Mouse (Mus musculus) CH12.LX (cell line): Measurements from ENCODE around the gene Zfp689. TPM values are rescaled to one million over a fixed set of nuclear protein-coding genes. Genes with fewer than 3 reads are reported as not detected.
"Not testable (repeated sequence)": the region's sequence is repeated elsewhere in the genome, so short reads cannot be mapped to it uniquely, and the experiment has no call there.

Source experiments
- DNase-seq: peaks from one replicate; pipeline ENCODE4 v3.0.0-alpha.2; 2013; ENCODE audit errors: extremely low read depth
- H3K27ac ChIP-seq: 2 replicates; pipeline ENCODE4 v1.5.1; 2012; ENCODE audit warnings: low read depth, mild to moderate bottlenecking, control low read depth, moderate library complexity; ENCODE audit not compliant: insufficient read depth
- H3K27me3 ChIP-seq: replicated peaks from 2 replicates; pipeline ENCODE3; 2012; ENCODE audit warnings: inconsistent platforms
- H3K36me3 ChIP-seq, 2 experiments: replicated peaks in 1 of 2; 2 replicates each; pipeline versions ENCODE3 to v1.6.1; 2012; ENCODE audit warnings: inconsistent platforms in 1 of 2, low read length in 1 of 2, mild to moderate bottlenecking in 1 of 2, mixed read lengths in 1 of 2, moderate library complexity in 1 of 2; ENCODE audit not compliant: control insufficient read depth in 1 of 2, insufficient read depth in 1 of 2
- H3K4me1 ChIP-seq, 2 experiments: 2 replicates each; pipeline ENCODE4 v1.6.1; 2012; ENCODE audit warnings: inconsistent platforms in 1 of 2, moderate library complexity in 1 of 2; ENCODE audit not compliant: insufficient read depth in 2 of 2, control insufficient read depth in 1 of 2
- H3K4me2 ChIP-seq: 2 replicates; pipeline ENCODE4 v1.6.1; 2012; ENCODE audit warnings: low read depth, mild to moderate bottlenecking, control low read depth; ENCODE audit not compliant: poor library complexity, insufficient read depth, severe bottlenecking
- H3K4me3 ChIP-seq, 3 experiments: fragments of 150-350 bp in 1 of 3; sonication (generic) in 1 of 3; replicated peaks in 1 of 3; 2 replicates each; pipeline versions ENCODE3 to v1.5.1; 2011 to 2012; ENCODE audit warnings: low read depth in 2 of 3, low read length in 2 of 3, mild to moderate bottlenecking in 2 of 3, moderate library complexity in 2 of 3, control low read depth in 1 of 3, improper control_type of control experiment in 1 of 3, inconsistent platforms in 1 of 3, mixed read lengths in 1 of 3; ENCODE audit not compliant: poor library complexity in 1 of 3
- H3K79me2 ChIP-seq: replicated peaks from 2 replicates; pipeline ENCODE4 v1.6.1; 2012; ENCODE audit warnings: mild to moderate bottlenecking, moderate library complexity; ENCODE audit not compliant: control insufficient read depth, poor library complexity, insufficient read depth, severe bottlenecking; ENCODE audit errors: extremely low read depth
- H3K9ac ChIP-seq: 2 replicates; pipeline ENCODE4 v1.6.1; 2012; ENCODE audit warnings: low read depth, mild to moderate bottlenecking, control low read depth, moderate library complexity; ENCODE audit not compliant: insufficient read depth
- H3K9me3 ChIP-seq: replicated peaks from 2 replicates; pipeline ENCODE3; 2012; ENCODE audit warnings: low read length, inconsistent platforms, mixed read lengths
- BHLHE40 ChIP-seq: IDR thresholded peaks from 2 replicates; pipeline ENCODE4 v1.6.1; 2011; ENCODE audit warnings: mild to moderate bottlenecking, low read depth, low read length, improper control_type of control experiment
- CHD1 ChIP-seq: IDR thresholded peaks from 2 replicates; pipeline ENCODE4 v1.6.1; 2012; ENCODE audit warnings: low read depth, low read length, improper control_type of control experiment, inconsistent platforms
- CHD2 ChIP-seq: IDR thresholded peaks from 2 replicates; pipeline ENCODE4 v1.6.1; 2011; ENCODE audit warnings: low read length, improper control_type of control experiment
- CTCF ChIP-seq, 2 experiments: IDR thresholded peaks in 1 of 2; conservative IDR thresholded peaks in 1 of 2; 2 replicates each; pipeline ENCODE4 v1.5.1; 2011 to 2012; ENCODE audit warnings: low read depth in 2 of 2, low read length in 2 of 2, improper control_type of control experiment in 1 of 2, inconsistent platforms in 1 of 2, mild to moderate bottlenecking in 1 of 2, moderate library complexity in 1 of 2
- ELF1 ChIP-seq: IDR thresholded peaks from 2 replicates; pipeline ENCODE4 v1.6.1; 2014; ENCODE audit warnings: low read depth, mild to moderate bottlenecking, inconsistent platforms, low read length, improper control_type of control experiment
- EP300 ChIP-seq: IDR thresholded peaks from 2 replicates; pipeline ENCODE4 v1.6.1; 2011; ENCODE audit warnings: low read length, improper control_type of control experiment
- ETS1 ChIP-seq: conservative IDR thresholded peaks from 2 replicates; pipeline ENCODE4 v1.6.1; 2012; ENCODE audit warnings: low read depth, mild to moderate bottlenecking, inconsistent platforms, low read length, improper control_type of control experiment, moderate library complexity
- GABPA ChIP-seq: IDR thresholded peaks from 2 replicates; pipeline ENCODE4 v1.6.1; 2012; ENCODE audit warnings: low read depth, low read length, improper control_type of control experiment, inconsistent platforms; ENCODE audit not compliant: insufficient replicate concordance
- JUND ChIP-seq: conservative IDR thresholded peaks from 2 replicates; pipeline ENCODE4 v1.6.1; 2011; ENCODE audit warnings: low read depth, low read length, improper control_type of control experiment
- KAT2A ChIP-seq: IDR thresholded peaks from 2 replicates; pipeline ENCODE4 v1.6.1; 2012; ENCODE audit warnings: low read length, improper control_type of control experiment, inconsistent platforms; ENCODE audit not compliant: insufficient replicate concordance
- MEF2A ChIP-seq: IDR thresholded peaks from 2 replicates; pipeline ENCODE4 v1.6.1; 2014; ENCODE audit warnings: low read depth, mild to moderate bottlenecking, inconsistent platforms, low read length, improper control_type of control experiment, borderline replicate concordance
- NELFE ChIP-seq: IDR thresholded peaks from 2 replicates; pipeline ENCODE4 v1.6.1; 2011; ENCODE audit warnings: low read depth, low read length, improper control_type of control experiment
- POLR2AphosphoS2 ChIP-seq: IDR thresholded peaks from 2 replicates; pipeline ENCODE4 v1.6.1; 2011; ENCODE audit warnings: low read depth, low read length, improper control_type of control experiment
- RAD21 ChIP-seq: IDR thresholded peaks from 2 replicates; pipeline ENCODE4 v1.6.1; 2011; ENCODE audit warnings: low read depth, mild to moderate bottlenecking, low read length, improper control_type of control experiment, moderate library complexity
- SMC3 ChIP-seq: IDR thresholded peaks from 2 replicates; pipeline ENCODE4 v1.6.1; 2011; ENCODE audit warnings: low read depth, low read length, improper control_type of control experiment
- TCF12 ChIP-seq: IDR thresholded peaks from 2 replicates; pipeline ENCODE4 v1.6.1; 2014; ENCODE audit warnings: low read depth, mild to moderate bottlenecking, inconsistent platforms, low read length, improper control_type of control experiment
- UBTF ChIP-seq: IDR thresholded peaks from 2 replicates; pipeline ENCODE4 v1.6.1; 2012; ENCODE audit warnings: low read depth, mild to moderate bottlenecking, inconsistent platforms, low read length, improper control_type of control experiment, moderate library complexity
- USF1 ChIP-seq: IDR thresholded peaks from 2 replicates; pipeline ENCODE4 v1.6.1; 2014; ENCODE audit warnings: low read depth, mild to moderate bottlenecking, inconsistent platforms, low read length, improper control_type of control experiment
- ZMIZ1 ChIP-seq: IDR thresholded peaks from 2 replicates; pipeline ENCODE4 v1.6.1; 2012; ENCODE audit warnings: low read depth, mild to moderate bottlenecking, inconsistent platforms, low read length, improper control_type of control experiment
- dilution Hi-C: fragments of 300-500 bp; cut with MboI; formaldehyde crosslinking; loops from 2 replicates; pipeline ENCODE4 v1.14.3; 2020; ENCODE audit warnings: low sequenced_read_pairs; ENCODE audit not compliant: extremely low pct_unique_long_range_greater_than_20kb, extremely low pct_ligation_motif_present
- in situ Hi-C: fragments of 300-500 bp; cut with MboI; formaldehyde crosslinking; loops from 3 replicates; pipeline ENCODE4 v1.14.3; 2019; ENCODE audit warnings: low sequenced_read_pairs, low pct_ligation_motif_present, low pct_unique_long_range_greater_than_20kb, mixed read lengths
- polyA plus RNA-seq: library from polyadenylated mRNA; unstranded; fragments of >175 nt; gene quantifications from 2 replicates; pipeline ENCODE4 v1.2.1, GENCODE M21; 2012; ENCODE audit warnings: low read depth; ENCODE audit not compliant: insufficient read length
- total RNA-seq, 2 experiments: library from RNA; depleted of rRNA; stranded (reverse); fragments of 300-350 nt in 1 of 2; fragments of >200 nt in 1 of 2; gene quantifications; 2 replicates each; pipeline ENCODE4 v1.2.3; 2012 to 2014

The Zfp689 gene
- total and polyA plus RNA-seq, 3 experiments: 2.3 to 3.6 (median 3.2) TPM

DNA sequence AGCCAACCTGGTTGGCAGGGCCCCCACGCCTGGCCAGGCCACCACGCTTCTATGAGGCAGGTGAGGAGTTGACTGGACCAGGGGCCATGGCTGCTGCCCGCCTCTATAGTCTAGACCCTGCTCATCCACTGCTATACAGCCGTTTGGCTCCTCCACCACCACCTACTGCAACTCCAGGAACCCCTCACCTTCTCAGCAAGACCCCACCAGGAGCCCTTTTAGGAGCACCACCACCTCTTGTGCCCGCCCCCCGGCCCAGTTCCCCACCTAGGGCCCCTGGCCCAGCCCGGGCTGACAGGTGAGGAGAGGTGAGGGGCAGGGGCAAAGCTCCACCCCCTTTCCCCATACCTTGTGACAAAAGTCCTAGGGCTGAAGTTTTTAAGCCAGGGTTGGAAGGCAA lies 41.0 kb upstream of the Zfp689 start:
- Histone ChIP-seq H3K4me3 (no peak overlapping the region), H3K27me3 (no peaks in the 10 kb centered on the region), H3K4me1 (no peaks in the 10 kb centered on the region), H3K9me3 (no peaks in the 10 kb centered on the region), H3K36me3 (peaks cover 67 to 88% of the 10 kb centered on the region in 2 experiments), H3K9ac (no peak overlapping the region), H3K27ac (no peak overlapping the region), H3K4me2 (no peak overlapping the region)
- no peak for DNase-seq
- in situ Hi-C loops (no loop called here), dilution Hi-C loops (no loop called here)
- TF ChIP-seq USF1 (no peak), ELF1 (no peak)
- TF ChIP-seq, all 38 proteins: peak for 0
- peaks cover 5% of the 10 kb centered on the region; the same call in 1 of the 2 replicates for H3K79me2 ChIP-seq

DNA sequence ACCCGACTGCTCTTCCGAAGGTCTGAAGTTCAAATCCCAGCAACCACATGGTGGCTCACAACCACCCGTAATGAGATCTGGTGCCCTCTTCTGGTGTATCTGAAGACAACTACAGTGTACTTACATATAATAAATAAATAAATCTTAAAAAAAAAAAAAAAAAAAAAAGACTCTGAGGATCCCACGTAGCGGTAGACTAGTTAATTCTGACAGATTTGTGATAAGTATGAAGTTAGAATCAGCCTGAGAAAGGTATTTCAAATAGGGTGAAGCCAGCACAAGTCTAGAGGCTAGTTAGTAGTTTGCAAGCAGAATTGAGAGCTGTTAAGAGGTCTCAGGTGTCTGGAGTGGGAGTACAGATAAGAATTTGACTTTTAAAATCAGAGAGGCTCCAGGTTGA lies 39.4 kb upstream of the Zfp689 start:
- DNase-seq, H3K4me2 ChIP-seq, H3K4me3 ChIP-seq, H3K4me1 ChIP-seq, H3K27ac ChIP-seq, dilution Hi-C loops, H3K9me3 ChIP-seq, in situ Hi-C loops, H3K27me3 ChIP-seq, H3K9ac ChIP-seq: not testable (repeated sequence)
- H3K36me3 ChIP-seq: peaks cover 79 to 95% of the 10 kb centered on the region in 2 experiments
- H3K79me2 ChIP-seq: peaks cover 17% of the 10 kb centered on the region

DNA sequence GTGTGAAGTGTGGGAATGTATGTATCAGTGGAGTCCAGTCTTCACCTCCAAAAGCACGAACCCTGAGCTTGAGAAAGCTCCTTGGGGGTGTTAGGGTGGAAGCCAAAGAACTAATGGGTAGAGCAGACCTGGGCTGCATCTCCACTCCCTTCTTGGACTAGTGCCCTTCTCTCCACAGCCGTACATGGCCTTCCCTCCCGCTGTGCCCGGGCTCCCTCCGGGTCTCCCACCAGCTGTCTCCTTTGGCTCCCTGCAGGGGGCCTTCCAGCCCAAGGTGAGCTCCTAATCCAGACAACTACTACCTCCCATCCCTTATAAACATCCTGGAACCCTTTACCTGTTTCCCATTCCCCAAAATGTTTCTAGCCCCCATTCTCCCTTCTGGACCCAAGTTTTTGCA lies 36.5 kb upstream of the Zfp689 start:
- in situ Hi-C loops: no loop called here
- Histone ChIP-seq H3K27me3 (no peaks in the 10 kb centered on the region), H3K79me2 (peaks cover 45% of the 10 kb centered on the region), H3K4me3 (no peak overlapping the region), H3K36me3 (peaks cover 71 to 95% of the 10 kb centered on the region in 2 experiments), H3K4me1 (peaks cover 8 to 27% of the 10 kb centered on the region in 2 experiments), H3K9me3 (no peaks in the 10 kb centered on the region), H3K9ac (no peak overlapping the region), H3K27ac (no peak overlapping the region), H3K4me2 (no peak overlapping the region)
- TF ChIP-seq ZMIZ1 (no peak), CTCF (conservative IDR thresholded peaks at IDR 0.05 in 1 of 2, IDR thresholded peaks at IDR 0.05 in 1 of 2; ENCODE audit: low read depth in 2 of 2, low read length in 2 of 2) (no peak), RAD21 (no peak), TCF12 (no peak), CHD2 (no peak), ETS1 (no peak), SMC3 (no peak), BHLHE40 (no peak), MEF2A (no peak), NELFE (no peak), GABPA (no peak), UBTF (no peak), POLR2AphosphoS2 (no peak), JUND (no peak), EP300 (no peak), KAT2A (no peak), CHD1 (no peak)
- no peak for DNase-seq
- dilution Hi-C loops: no loop called here
